Mouse (Mus musculus) right cerebral cortex, postnatal 4 days (tissue): ENCODE measurements around the gene As3mt.
A peak's percentile ranks its signal among the peaks of the same experiment; 100 is the strongest.
"Not testable (repeated sequence)": the region's sequence is repeated elsewhere in the genome, so short reads cannot be mapped to it uniquely, and the experiment has no call there.

Experiments used
- DNase-seq: peaks from one replicate; pipeline ENCODE4 v3.0.0-alpha.2; 2022

As3mt gene

DNA sequence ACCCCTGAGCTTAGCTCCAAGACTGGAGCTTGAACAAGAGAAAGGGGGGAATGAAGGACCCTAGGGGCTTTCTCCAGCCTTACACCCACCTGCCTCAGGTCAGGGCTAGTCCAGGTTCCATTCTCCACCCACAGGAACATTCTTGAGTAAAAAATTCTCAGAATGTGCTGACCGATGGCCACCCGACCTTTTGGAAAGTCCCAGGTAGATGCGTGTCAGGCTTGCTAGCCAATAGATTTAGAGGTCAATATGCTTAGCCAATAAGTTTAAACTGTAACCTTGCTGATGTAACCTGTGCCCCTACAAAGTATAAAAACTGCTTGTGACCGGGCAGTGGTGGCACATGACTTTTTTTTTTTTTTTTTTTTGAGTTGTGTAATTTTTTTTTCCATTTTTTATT, 49.0 kb downstream of the As3mt start:
- no peak for DNase-seq

DNA sequence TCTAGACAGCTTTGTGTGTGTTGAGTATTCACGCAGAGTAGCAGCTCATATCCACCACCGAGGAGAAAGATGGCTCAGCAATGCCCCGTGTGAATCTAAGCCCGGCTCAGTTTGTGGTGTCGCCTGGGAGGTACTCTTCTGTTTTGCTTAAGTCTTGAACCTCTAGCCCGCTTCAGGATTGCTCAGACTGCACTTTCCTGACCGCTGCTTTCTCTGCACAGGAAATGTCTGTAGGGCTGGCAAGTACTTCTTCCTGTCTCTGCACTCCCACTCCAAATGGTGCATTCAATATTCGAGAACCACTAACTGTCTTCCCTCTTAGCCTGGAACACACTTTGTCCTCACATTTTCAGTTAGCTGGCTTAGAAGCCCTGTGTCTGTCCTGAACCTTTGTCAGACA, 51.8 kb downstream of the As3mt start:
- DNase-seq: no peak

DNA sequence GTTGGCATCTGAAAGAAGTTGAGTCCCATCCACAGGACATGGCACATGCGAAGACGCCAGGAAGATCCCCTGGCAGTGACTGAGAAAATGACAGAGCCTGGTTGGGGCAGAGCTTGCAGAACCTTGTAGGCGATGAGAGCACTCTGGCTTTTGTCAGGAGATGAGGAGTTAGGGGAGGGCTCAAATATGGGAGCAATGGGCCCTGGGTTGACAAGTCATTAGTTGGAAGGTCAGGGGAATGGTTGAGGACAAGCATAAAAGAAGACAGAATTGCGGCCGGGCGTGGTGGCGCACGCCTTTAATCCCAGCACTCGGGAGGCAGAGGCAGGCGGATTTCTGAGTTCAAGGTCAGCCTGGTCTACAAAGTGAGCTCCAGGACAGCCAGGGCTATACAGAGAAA, 52.7 kb downstream of the As3mt start:
- DNase-seq: not testable (repeated sequence)

DNA sequence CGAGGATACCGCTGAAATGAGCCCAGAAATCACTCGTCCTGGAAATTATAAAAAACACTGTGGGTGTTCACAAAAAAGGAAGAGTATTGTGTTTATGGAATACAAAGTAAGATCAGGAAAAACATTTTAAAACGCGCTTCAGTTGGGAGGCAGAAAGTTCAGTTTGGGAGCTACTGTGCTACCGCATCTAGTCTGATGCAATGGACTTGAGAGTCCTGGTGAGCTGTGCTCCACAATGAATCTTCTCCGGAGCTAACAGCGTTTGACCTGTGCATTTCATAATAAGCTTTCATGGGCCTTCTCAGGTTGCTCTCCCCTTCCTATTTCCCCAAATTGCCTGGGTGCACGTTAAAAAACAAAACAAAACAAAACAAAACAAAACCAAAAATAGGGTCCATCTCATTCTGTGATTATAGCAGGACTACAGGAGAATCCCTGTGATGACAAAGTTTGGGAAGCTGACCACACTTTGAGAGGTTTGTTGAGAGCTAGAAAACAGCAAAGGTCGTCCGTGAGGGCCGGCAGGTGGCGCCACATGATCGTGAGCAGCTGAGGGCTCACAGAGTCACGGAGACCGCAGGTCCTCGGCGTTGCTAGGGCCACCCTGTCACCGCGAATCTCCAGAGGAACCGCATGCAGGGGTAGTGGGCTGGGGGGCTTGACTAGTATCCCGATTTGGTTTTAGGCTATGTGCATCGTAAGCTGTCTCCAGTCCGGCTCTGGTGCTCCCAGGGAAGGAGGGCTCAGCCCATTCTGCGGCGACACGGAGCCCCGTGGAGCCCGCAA, 53.3 kb downstream of the As3mt start:
- peak; percentile 91 for DNase-seq

DNA sequence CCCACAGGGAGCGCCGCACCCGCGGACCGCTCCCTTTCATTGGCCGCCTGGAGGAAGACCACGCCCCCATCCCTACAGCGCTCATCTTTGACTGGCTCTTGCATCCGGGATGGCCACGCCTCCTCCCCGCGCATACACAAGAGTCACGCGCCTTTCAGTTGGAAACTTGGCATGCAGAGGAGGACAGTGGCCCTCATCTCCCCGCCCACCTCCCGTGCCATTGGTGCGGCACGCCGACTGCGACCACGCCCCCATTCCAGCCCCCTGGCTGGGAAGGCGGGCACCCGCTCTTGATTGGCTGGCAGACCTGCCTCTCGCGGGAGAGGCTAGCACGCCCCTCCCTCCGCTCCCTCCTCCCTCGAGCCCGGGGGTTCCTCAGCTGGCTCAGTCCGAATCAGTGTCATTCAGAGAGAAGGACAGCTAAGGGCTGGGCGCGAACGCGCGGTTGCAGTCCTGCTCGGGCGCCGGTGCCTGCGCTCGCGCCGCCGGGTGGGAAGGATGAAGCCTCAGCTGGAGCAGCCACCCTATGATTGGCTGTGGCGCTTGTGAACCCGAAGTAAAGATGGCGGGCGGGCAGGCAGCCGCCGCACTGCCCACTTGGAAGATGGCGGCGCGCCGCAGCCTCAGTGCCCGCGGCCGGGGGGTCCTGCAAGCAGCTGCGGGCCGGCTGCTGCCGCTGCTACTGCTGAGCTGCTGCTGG, 54.1 kb downstream of the As3mt start, which contains the start of gene Cnnm2:
Cnnm2 (plus strand) TSS at position 350 of the 700 bp plus-strand sequence.
- DNase-seq: peak; percentile 98

DNA sequence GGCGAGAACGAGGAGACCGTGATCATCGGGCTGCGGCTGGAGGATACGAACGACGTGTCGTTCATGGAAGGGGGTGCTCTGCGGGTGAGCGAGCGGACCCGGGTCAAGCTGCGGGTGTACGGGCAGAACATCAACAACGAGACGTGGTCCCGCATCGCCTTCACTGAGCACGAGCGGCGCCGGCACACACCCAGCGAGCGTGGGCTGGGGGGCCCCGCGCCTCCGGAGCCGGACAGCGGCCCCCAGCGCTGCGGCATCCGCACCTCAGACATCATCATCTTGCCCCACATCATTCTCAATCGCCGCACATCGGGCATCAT, 54.7 kb downstream of the As3mt start:
- no peak for DNase-seq

DNA sequence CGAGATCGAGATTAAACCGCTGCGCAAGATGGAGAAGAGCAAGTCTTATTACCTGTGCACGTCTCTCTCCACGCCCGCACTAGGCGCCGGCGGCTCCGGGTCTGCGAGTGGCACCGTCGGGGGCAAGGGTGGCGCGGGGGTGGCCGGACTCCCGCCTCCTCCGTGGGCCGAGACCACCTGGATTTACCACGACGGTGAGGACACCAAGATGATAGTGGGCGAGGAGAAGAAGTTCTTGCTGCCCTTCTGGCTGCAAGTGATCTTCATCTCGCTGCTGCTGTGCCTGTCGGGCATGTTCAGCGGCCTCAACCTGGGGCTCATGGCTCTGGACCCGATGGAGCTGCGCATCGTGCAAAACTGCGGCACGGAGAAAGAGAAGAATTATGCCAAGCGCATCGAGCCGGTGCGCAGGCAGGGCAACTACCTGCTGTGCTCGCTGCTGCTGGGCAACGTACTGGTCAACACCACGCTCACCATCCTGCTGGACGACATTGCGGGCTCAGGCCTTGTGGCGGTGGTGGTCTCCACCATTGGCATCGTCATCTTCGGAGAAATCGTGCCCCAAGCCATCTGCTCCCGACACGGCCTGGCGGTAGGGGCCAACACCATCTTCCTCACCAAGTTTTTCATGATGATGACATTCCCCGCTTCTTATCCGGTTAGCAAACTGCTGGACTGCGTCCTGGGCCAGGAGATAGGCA, 55.2 kb downstream of the As3mt start:
- DNase-seq: peak; percentile 38

DNA sequence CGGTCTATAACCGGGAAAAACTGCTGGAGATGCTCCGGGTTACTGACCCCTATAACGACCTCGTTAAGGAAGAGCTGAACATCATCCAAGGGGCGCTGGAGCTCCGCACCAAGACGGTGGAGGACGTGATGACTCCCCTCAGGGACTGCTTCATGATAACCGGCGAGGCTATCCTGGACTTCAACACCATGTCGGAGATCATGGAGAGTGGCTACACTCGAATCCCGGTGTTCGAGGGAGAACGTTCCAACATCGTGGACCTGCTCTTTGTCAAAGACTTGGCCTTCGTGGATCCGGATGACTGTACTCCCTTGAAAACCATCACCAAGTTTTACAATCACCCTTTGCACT, 55.7 kb downstream of the As3mt start:
- no peak for DNase-seq

DNA sequence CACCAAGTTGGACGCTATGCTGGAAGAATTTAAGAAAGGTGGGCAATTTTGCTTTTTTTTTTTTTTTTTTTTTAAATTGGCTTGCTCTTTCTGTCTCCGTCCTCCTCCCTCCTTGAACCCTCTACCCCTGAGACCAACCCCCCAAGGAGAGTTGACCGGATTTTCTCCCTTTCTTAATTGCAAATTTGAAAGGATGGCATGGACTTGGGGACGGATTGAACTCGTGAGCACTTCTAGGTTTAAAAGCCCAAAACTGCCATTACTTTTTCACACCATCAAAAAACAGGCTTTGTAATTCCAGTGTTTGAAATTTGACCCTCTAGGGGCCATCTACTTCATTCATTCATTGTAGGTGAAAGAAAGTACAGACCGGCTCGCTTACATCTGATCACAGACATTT, 56.1 kb downstream of the As3mt start:
- DNase-seq: no peak

DNA sequence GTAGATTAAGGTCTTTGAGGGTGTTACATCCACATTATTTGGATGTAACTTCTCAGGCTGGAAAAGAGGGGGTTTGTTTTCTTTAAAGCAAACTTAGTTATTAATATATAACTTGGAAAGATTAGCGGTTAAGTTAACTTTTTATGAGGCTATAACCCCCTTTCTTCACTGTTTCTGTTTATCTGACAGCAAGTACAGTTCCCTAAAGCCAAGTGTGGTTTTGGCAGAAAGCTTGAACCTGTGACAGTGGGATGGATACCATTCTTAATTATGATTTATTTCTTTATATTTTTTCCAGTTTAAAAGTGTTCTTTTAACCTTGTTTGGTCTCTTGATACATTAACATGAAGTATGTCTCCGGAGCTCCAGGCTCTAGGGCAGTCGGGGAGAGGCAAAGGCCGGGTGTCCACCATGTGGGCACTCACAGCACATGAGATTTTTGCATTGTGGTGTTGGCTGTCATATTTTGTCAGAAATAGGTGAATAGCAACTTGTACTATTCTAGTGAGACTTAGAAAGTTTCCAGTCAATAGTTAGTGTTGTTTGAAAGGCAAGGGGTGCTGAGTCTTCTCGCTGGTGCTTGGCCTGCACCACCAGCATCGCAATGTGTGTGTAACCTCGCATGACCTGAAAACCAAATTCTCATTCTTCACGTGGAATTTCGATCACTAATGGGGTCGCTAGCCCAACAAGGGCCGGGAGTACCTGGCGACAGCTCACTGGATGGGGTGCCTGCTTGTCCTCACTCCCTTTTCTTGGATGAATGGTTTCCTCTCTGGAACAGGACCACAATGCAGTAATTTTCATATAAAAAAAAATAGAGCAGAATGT, 56.9 kb downstream of the As3mt start:
- DNase-seq: no peak

DNA sequence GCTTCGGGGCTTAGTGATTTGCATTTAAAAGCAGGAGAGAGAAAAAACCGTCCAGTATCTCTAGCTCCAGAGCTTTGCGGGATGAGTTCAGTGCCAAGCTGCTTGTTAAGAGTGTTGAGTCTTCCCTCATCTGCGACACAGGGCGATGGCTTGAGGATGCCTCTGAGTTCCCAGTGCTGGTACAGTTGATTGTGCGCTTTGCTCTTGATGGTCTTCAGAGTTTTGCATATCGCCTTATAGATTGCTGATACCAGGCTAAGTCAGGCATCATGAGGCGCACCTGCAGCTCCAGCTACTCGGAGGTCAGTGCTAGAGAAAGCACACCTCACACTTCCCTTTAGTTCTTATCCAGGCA, 57.5 kb downstream of the As3mt start:
- no peak for DNase-seq

DNA sequence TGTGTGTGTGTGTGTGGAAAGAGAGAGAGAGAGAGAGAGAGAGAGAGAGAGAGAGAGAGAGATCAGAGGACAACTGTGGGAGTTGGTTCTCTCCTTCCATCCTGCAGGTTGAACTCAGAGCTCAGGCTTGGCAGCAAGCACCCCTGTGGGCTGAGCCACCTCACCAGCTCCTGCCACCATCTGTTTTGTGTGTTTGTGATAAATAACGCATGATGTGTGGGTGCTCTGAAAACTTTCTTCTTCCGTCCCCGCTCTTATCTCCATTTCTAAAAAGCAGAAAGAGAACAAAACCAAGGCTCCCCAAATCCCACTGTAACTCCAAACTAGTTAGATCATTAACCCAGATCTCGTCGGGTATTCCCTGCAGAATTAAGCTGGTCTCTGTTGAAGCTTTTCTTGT, 58.9 kb downstream of the As3mt start:
- DNase-seq: no peak

DNA sequence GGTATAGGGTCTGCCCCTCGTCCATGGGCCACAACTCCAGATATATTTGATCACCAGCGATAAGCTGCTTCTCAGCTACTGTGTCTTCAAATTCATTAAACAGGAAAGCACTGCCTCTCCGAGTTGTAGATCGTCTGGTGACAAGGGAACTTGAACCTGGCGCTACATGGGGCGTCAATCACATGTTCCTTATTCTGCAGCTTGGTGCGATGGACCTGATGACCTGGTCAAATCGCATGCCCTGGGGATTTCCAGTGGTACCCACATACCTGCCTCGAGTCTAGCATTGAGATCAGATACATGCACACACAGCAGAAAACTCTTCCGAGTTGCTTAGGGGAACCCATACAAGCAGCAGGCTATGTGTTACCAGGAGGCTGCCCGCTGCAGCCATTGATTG, 62.5 kb downstream of the As3mt start:
- DNase-seq: no peak

DNA sequence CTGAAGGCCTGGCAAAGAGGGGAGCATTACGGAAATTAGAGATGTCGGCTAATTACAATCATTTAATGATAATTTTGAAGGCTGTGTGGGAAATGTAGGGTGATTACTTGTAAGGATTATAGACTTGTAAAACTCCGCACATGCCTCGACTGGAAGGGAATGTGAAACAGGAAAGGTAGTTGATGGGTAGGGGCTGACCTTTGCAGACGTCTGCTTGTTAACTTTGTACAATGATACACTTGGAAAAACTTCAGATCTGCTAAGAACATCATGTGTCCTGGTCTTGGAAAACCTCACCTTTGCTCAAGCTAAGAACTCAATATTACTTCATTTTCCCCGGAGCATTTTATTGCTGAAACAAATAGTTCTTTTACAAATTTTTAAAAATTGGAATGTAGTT, 64.5 kb downstream of the As3mt start:
- DNase-seq: no peak

DNA sequence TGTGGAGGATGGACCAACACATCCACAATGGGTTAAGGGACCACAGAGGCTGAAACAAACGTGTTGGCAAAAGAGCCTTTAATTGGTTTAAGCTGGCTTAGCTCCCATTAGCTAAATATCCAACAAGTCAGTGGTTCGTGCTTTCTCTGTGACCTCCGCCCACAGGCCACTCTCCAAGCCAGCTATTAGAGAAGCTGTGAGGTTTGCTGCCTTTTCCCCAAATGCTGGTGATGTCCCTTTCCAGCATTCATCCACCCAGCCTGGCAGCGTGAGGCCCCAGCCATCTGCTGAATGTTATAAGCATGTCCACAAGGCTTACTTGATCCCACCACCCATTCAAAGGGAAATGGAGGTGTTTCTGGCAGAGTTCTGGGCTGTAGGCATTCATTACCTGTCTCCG, 69.1 kb downstream of the As3mt start:
- DNase-seq: no peak

DNA sequence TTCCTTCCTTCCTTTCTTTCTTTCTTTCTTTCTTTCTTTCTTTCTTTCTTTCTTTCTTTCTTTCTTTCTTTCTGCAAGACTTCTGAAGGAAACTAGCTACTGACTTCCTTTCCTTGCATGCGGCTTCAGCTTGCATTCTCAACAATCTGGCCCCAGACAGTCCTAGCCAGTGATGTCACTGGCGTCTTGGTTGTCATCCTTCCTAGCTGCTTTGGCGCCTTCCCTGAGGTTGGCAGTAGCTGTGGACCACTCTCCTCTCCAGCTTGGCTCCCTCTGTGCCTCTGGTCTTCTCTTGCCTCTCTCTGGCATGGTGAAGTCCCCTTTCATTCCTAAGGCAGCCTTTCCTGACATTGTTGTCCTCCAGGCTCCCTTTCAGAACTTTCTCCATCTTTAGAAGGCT, 69.6 kb downstream of the As3mt start:
- no peak for DNase-seq

DNA sequence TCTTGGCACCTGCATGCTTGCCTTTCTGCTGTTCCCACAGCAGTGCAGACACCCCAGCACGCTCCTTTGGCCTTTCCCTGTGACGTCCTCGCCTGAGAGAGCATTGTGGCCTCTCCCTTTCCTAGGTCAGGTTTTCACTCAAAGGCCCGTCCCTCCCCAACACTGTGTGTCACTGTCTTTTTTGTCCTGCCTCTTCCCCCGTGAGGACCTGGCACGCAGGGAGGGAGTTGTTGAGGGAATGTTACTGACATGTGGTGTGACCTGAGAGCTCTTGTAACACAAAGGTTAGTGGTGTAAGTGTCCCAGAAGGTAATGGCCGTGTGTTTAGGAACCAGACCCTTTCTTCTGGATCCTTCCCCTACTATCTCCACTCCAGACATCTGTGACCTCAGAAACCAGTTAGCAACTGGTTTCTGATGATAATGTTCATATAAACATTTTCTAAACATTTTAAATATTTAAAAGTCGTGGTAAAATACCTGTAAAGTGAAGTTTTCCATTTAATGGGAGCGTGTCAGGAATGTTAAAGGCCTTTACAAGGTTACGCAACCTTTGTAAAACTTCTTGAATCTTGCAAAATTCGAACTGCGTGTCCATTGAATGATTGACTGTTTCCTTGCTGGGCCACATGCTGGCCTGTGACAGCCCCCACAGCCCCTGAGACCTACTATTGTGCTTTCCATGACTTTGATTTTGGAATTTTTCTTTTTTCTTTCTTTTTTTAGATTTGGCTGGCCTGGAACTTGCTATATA, 70.8 kb downstream of the As3mt start:
- no peak for DNase-seq

DNA sequence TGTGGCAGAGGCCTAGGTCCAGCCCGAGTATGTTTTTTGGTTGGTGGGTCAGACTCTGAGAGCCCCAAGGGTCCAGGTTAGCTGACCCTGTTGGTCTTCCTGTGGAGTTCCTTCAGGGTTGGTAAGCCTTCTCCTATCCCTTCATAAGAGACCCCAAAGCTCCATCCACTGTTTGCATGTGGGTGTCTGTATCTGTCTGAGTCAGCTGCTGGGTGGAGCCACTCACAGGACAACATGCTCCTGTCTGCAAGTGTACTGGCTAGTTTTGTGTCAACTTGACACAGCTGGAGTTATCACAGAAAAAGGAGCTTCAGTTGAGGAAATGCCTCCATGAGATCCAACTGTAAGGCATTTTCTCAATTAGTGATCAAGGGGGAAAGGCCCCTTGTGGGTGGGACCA, 71.9 kb downstream of the As3mt start:
- DNase-seq: not testable (repeated sequence)

DNA sequence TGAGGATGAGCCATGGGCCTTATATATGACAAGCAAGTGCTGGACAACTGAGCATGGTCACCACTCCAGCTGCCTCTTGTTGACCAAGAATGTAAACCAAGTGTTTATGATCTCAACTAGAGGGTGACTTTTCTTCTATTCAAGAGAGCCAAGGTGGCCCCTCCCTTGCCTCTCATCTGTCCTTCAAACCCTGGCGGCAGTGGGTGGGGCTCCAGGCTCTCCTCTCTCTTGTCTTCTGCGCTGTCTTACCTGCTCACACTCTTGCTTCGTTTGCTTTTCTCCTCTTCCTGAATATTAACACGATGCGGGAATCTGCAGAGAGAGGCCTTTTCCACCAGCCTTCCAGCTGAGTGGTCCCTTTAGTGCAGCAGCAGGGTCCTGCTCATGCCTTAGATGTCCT, 76.8 kb downstream of the As3mt start:
- DNase-seq: no peak

DNA sequence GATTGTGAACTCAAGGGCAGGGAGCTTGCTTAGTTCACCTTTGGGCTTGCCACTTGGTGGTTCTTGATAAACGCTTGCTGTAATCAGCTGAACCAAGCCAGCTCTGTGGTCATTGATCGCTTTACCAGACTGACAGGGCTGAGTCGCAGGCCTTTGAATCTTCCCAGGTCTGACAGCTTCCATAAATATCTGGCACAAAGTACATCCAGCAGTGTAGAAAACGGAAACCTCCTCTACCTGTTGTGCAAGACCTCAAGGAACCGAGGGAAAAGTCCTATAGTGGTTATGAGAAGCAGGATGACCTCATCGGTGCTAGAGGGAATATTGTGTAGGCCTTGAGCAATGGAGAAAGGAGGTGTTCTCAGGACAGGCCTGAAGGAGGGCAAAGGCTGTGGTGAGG, 77.2 kb downstream of the As3mt start:
- no peak for DNase-seq

DNA sequence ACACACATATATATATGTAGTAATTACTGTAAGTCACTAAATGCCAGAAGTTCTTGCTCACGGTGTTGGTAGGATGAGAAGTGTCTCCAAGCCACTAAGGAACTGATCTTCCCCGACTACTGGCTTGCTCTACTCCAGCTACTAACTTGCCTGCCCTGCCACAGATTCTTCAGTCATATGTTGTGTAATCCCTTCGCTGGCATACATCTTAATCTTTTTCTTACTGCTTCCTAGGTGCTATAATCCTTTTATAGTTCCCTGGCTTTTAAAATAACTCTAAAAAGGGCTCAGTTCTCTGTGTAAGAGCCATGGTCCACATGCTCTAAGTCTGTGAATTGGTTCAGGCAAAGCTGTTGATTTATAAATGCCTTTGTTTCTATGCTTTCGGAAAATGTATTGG, 78.4 kb downstream of the As3mt start:
- DNase-seq: no peak

DNA sequence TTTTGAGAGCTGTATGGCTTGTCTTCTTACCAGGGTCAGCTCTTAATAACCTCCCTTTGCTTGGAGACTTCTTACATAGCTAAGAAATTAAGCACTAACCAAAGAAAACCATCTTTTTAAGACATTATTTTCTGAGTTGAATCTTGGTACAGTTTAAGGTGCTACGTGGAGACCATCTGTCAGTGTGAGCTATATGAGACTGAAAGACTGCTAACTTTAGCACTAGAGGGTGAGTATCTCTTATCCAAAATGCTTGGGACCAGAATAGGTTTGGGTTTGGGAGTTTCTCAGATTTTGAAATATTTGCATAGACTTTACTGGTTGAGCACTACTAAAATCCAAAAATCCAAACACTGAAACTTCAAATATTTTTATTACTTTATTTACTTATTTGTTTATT, 82.5 kb downstream of the As3mt start:
- DNase-seq: no peak
